Mouse (Mus musculus) liver, embryonic 18 days (tissue): ENCODE results near the gene Efcab5. TPM values are rescaled to one million over a fixed set of nuclear protein-coding genes. Genes with fewer than 3 reads are reported as not detected.

Source experiments
- polyA plus RNA-seq: library from polyadenylated mRNA; depleted of rRNA; stranded (reverse); fragments of >200 nt; gene quantifications from 2 replicates; pipeline ENCODE4 v1.2.3, GENCODE M21; 2012; rRNA removed

Gene Efcab5
- 0.16 TPM in 2 replicates for polyA plus RNA-seq

DNA sequence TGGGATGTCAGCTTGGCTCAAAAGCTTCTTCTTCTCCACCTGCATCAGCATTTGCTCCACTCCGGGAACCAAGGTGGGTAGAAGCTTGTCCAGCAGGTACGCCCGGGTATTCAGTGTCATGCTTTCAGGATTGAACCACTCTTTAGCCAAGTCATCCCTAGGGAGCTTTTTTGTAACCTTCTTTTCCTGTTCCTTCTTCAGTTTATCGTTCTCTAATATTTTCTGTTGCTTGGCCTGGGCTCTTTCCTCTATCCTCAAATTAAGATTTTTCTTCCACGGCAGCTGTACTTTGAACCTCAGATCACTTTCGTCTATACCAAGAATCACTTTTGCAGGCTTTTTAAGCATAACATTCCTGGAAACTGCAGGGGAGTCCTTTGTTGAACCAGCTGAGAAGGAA, at the start of gene Efcab5:
Efcab5 (minus strand) TSS at position 101 of the 400 bp plus-strand sequence.

DNA sequence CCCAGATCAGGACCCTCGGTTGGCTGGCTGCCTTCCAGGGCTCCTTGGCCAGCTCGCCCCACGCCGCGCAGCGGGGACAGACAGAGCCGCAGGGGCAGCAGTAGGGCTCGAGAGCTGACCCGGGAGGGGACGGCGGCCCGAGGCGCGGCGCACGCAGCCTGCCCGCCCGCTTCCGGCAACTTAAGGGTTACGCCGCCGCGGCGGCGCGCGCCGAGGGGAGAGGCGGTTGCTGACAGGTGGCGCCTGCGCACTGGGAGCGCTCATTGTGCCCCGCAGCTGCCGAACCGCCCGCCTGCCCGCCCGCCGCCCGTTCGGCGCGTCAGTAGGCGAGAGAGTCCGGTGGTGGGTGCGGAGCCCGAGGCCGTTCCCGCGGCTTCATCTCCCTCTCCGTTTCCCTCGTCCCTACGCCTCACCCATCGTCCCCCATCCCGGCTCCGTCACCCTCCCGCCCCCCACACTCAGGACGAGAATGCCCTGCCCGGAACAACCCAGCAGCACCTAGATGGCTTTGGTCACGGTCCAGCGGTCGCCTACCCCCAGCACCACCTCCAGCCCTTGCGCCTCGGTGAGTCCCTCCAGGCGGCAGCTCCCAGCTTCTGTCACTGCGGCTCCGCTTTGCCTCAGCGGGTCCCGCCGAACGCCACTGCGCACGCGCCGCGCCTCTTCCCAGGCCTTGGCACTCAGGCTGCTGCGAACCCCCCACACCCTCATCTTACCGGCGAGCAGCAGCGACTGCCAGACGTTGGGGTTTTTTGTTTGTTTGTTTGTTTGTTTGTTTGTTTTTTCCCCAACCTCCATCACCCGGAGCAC, 27.4 kb upstream of the Efcab5 start, which contains the start of gene Ssh2:
Ssh2 (plus strand) TSS at position 337 of the 810 bp plus-strand sequence.

DNA sequence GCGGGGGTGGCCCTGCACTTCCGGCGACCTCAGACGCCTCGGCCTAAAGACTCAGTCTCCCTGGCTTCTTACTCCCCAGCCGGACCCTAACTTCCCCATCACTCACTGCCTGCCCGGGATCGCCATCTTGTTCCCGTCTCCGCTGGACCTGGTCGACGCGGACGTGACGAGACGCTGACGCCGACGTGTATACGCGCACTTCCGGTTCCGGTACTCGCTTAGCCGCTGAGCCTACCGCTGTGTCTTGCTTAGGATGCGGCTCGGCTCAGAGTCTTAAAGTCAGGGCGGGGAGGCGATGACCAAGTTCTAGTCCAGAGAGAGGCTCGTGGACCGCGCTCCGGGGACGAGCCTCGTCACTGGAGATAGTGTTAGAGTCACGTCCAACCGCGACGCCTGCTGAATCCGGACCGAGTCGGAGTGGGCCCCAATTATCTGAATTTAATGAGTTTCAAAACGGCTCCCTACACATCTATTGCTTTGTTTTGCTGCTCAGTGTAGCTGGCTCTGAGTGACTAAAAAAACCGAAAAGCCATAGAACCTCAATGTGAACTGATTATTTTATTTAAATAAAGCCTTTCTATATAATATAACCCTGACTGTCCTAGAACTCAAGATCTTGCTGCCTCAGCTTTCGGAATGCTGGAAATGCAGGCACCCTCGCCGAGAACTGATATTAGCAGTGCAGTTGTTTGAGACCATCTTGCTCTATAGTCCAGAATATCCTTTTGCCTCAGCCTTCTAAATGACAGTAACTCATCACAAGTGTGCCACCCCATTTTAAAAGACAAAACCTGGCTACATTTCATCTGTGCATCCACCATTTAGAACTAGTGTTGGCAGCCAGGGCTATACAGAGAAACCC, 110.3 kb downstream of the Efcab5 start, which contains the start of gene Nsrp1:
Nsrp1 (minus strand) TSS at position 163 of the 862 bp plus-strand sequence.

Other genes starting within 250 kb of the Efcab5 start
- 2.3 and 2.8 TPM in 2 replicates for gene Slc6a4, start 190.4 kb downstream of the Efcab5 start, polyA plus RNA-seq
- 3.3 and 3.7 TPM in 2 replicates for gene Nsrp1, start 110.5 kb downstream of the Efcab5 start, polyA plus RNA-seq
- gene Ssh2, start 27.3 kb upstream of the Efcab5 start, polyA plus RNA-seq = 3.2 and 3.7 TPM in 2 replicates